In genomic region chr12:114478741-114479140, GRCm38 (mm10) we compare ENCODE assay signal across 19 mouse cellular contexts.
"Had no signal": no experiment of that assay in that cellular context is flagged by ENCODE, and none has a peak within 500 bp of the region (broad histone marks: within the 10 kb centered on the region; RNA-seq: fewer than 3 reads in every experiment).

No protein-coding gene starts in this region.

- DNase-seq: kidney, adult 2 months; kidney, postnatal 25 days; layer of hippocampus, adult 9-11 months; layer of hippocampus, postnatal 36 days; liver, embryonic 13.5 days; lung, embryonic 14.5 days; right cerebral cortex, adult 18-20 months; right cerebral cortex, postnatal 14 days; right cerebral cortex, postnatal 4 days had no signal

- H3K27me3 ChIP-seq: liver, embryonic 13.5 days; midbrain, embryonic 12.5 days; stomach, embryonic 15.5 days had no signal

- H3K27ac ChIP-seq: kidney, postnatal 0 days; layer of hippocampus, adult 2 months; left cerebral cortex, adult 2 months; liver, embryonic 13.5 days; macrophage; midbrain, embryonic 12.5 days; stomach, embryonic 15.5 days had no signal

- H3K4me3 ChIP-seq: layer of hippocampus, adult 2 months; left cerebral cortex, adult 2 months; liver, embryonic 13.5 days; midbrain, embryonic 12.5 days; myocyte; stomach, embryonic 15.5 days had no signal

- ATAC-seq: intestine, postnatal 0 days; lung, postnatal 0 days; midbrain, embryonic 16.5 days had no signal

- H3K36me3 ChIP-seq: liver, embryonic 13.5 days; midbrain, embryonic 12.5 days; stomach, embryonic 15.5 days had no signal

- H3K4me1 ChIP-seq: liver, embryonic 13.5 days; midbrain, embryonic 12.5 days; stomach, embryonic 15.5 days had no signal
